Mouse (Mus musculus) heart, embryonic 16.5 days (tissue): ENCODE measurements around the gene Qrich1. TPM values are rescaled to one million over a fixed set of nuclear protein-coding genes. Genes with fewer than 3 reads are reported as not detected.

Source experiments
- ATAC-seq: fragments of 200-750 bp; cut with Nextera tagmentation; replicated peaks from 2 replicates; pipeline ENCODE4 v1.8.0; 2017; ENCODE audit warnings: moderate number of reproducible peaks; ENCODE audit not compliant: insufficient read depth, low FRiP score; ENCODE audit errors: extremely low read depth
- H3K27ac ChIP-seq: fragments of 300-500 bp; sonication (generic); 2 replicates; pipeline ENCODE4 v1.5.1; 2014; ENCODE audit warnings: mild to moderate bottlenecking, low read length, control low read depth, moderate library complexity
- H3K27me3 ChIP-seq: fragments of 300-500 bp; sonication (generic); 2 replicates; pipeline ENCODE4 v1.6.1; 2014; ENCODE audit warnings: low read length, mixed read lengths; ENCODE audit not compliant: control insufficient read depth, insufficient read depth
- H3K36me3 ChIP-seq: fragments of 300-500 bp; sonication (generic); 2 replicates; pipeline ENCODE4 v1.6.1; 2014; ENCODE audit not compliant: control insufficient read depth, insufficient read depth
- H3K4me1 ChIP-seq: fragments of 300-500 bp; sonication (generic); 2 replicates; pipeline ENCODE4 v1.6.1; 2014; ENCODE audit warnings: low read length, mixed read lengths; ENCODE audit not compliant: control insufficient read depth, insufficient read depth
- H3K4me2 ChIP-seq: fragments of 300-500 bp; sonication (generic); 2 replicates; pipeline ENCODE4 v1.6.1; 2014; ENCODE audit warnings: low read depth, mild to moderate bottlenecking, control low read depth, low read length
- H3K4me3 ChIP-seq: fragments of 300-500 bp; sonication (generic); 2 replicates; pipeline ENCODE4 v1.5.1; 2014; ENCODE audit warnings: mild to moderate bottlenecking, control low read depth, low read length
- H3K9ac ChIP-seq: fragments of 300-500 bp; sonication (generic); 2 replicates; pipeline ENCODE4 v1.6.1; 2014; ENCODE audit warnings: low read length, control low read depth
- H3K9me3 ChIP-seq: fragments of 300-500 bp; sonication (generic); replicated peaks from 2 replicates; pipeline ENCODE4 v1.6.1; 2016; ENCODE audit warnings: low read length; ENCODE audit not compliant: control insufficient read depth
- WGBS: fragments of 180-500 bp; shearing (Covaris S2); extraction: QIAGEN DNeasy Blood & Tissue Kit; methylation state at CpG from one replicate; pipeline ENCODE4 v1.1.7; 2014; 5-methylcytosine and 5-hydroxymethylcytosine counted together
- polyA plus RNA-seq: library from polyadenylated mRNA; unstranded; fragments of >200 nt; fragmentation: Nextera tagmentation; extraction: Ambion mirVana; gene quantifications from 2 replicates; pipeline ENCODE4 v1.2.1, GENCODE M21; 2015

The Qrich1 gene
- polyA plus RNA-seq, 1 experiment from 2014 or later, result 82.5 TPM

GRCm38 (mm10) chr9:108531496-108531895 lies 14.9 kb downstream of the Qrich1 start:
- Histone ChIP-seq H3K9me3 (no peaks in the 10 kb centered on the region), H3K4me2 (no peak overlapping the region), H3K9ac (no peak overlapping the region), H3K36me3 (peaks cover 56% of the 10 kb centered on the region), H3K27ac (no peak overlapping the region), H3K4me1 (no peaks in the 10 kb centered on the region), H3K4me3 (no peak overlapping the region), H3K27me3 (no peaks in the 10 kb centered on the region)
- no peak for ATAC-seq
- WGBS, result 91% methylated on average over 1 of the region's 1 CpGs

- Histone ChIP-seq H3K9ac (no peak overlapping the region), H3K9me3 (no peaks in the 10 kb centered on the region)
- ATAC-seq, result no peak
These were observed 24.2 kb downstream of the Qrich1 start for GRCm38 (mm10) chr9:108540846-108541245.

GRCm38 (mm10) chr9:108545986-108546385 lies 29.4 kb downstream of the Qrich1 start:
- no peak overlapping the region for H3K4me3 ChIP-seq
- no peak overlapping the region for H3K9ac ChIP-seq
- 92% methylated on average over 3 of the region's 3 CpGs for WGBS
- no peak for ATAC-seq
- no peaks in the 10 kb centered on the region for H3K4me1 ChIP-seq
- no peak overlapping the region for H3K27ac ChIP-seq
- no peak overlapping the region for H3K4me2 ChIP-seq
- peaks cover 63% of the 10 kb centered on the region for H3K36me3 ChIP-seq
- no peaks in the 10 kb centered on the region for H3K9me3 ChIP-seq
- H3K27me3 ChIP-seq, result no peaks in the 10 kb centered on the region

More at GRCm38 (mm10) chr9:108540846-108541245, 24.2 kb downstream of the Qrich1 start:
- Histone ChIP-seq H3K4me3 (no peak overlapping the region), H3K4me2 (no peak overlapping the region), H3K27ac (no peak overlapping the region), H3K36me3 (peaks cover 74% of the 10 kb centered on the region), H3K27me3 (no peaks in the 10 kb centered on the region), H3K4me1 (no peaks in the 10 kb centered on the region)

GRCm38 (mm10) chr9:108546875-108547274 lies 30.3 kb downstream of the Qrich1 start:
- no peaks in the 10 kb centered on the region for H3K4me1 ChIP-seq
- WGBS, result 86% methylated on average over 1 of the region's 1 CpGs
- H3K9ac ChIP-seq, result no peak overlapping the region
- H3K27me3 ChIP-seq, result no peaks in the 10 kb centered on the region
- H3K9me3 ChIP-seq, result no peaks in the 10 kb centered on the region
- no peak for ATAC-seq
- no peak overlapping the region for H3K4me3 ChIP-seq
- H3K36me3 ChIP-seq, result peaks cover 58% of the 10 kb centered on the region
- H3K27ac ChIP-seq, result no peak overlapping the region
- no peak overlapping the region for H3K4me2 ChIP-seq

GRCm38 (mm10) chr9:108559169-108559568 lies 42.6 kb downstream of the Qrich1 start:
- no peak overlapping the region for H3K9ac ChIP-seq
- H3K4me1 ChIP-seq, result peaks cover 9% of the 10 kb centered on the region
- no peak for ATAC-seq
- no peak overlapping the region for H3K27ac ChIP-seq
- 83% methylated on average over 4 of the region's 4 CpGs for WGBS
- no peak overlapping the region for H3K4me3 ChIP-seq
- no peak overlapping the region for H3K4me2 ChIP-seq
- no peaks in the 10 kb centered on the region for H3K9me3 ChIP-seq
- no peaks in the 10 kb centered on the region for H3K27me3 ChIP-seq
- peaks cover 57% of the 10 kb centered on the region for H3K36me3 ChIP-seq

- Histone ChIP-seq H3K9me3 (no peaks in the 10 kb centered on the region), H3K9ac (peak within 1 kb of the TSS; percentile 87), H3K4me2 (peak within 1 kb of the TSS; percentile 88), H3K4me3 (peak within 1 kb of the TSS; percentile 75), H3K27ac (peak within 1 kb of the TSS; percentile 81), H3K27me3 (no peaks in the 10 kb centered on the region), H3K36me3 (peaks cover 57% of the 10 kb centered on the region), H3K4me1 (peaks cover 9% of the 10 kb centered on the region)
- ATAC-seq, result peak; percentile 98
- WGBS, result under 1% methylated on average over 52 of the region's 53 CpGs
These were observed 43.7 kb downstream of the Qrich1 start, which contains the start of gene Impdh2 for GRCm38 (mm10) chr9:108560227-108560841. Impdh2 (plus strand) TSS chr9:108560286.

GRCm38 (mm10) chr9:108563671-108564070 lies 47.1 kb downstream of the Qrich1 start:
- ATAC-seq, result no peak
- Histone ChIP-seq H3K4me1 (peaks cover 23% of the 10 kb centered on the region), H3K4me2 (no peak overlapping the region), H3K27me3 (no peaks in the 10 kb centered on the region), H3K27ac (no peak overlapping the region), H3K36me3 (peaks cover 38% of the 10 kb centered on the region), H3K9ac (no peak overlapping the region), H3K9me3 (no peaks in the 10 kb centered on the region), H3K4me3 (no peak overlapping the region)
- WGBS, result 89% methylated on average over 8 of the region's 8 CpGs

- peaks cover 28% of the 10 kb centered on the region for H3K4me1 ChIP-seq
- no peaks in the 10 kb centered on the region for H3K27me3 ChIP-seq
- no peaks in the 10 kb centered on the region for H3K9me3 ChIP-seq
- peaks cover 34% of the 10 kb centered on the region for H3K36me3 ChIP-seq
- no peak overlapping the region for H3K27ac ChIP-seq
- H3K4me3 ChIP-seq, result no peak overlapping the region
- no peak overlapping the region for H3K9ac ChIP-seq
- ATAC-seq, result no peak
- H3K4me2 ChIP-seq, result no peak overlapping the region
- WGBS, result 90% methylated on average over 7 of the region's 7 CpGs
These were observed 47.5 kb downstream of the Qrich1 start for GRCm38 (mm10) chr9:108564131-108564530.

GRCm38 (mm10) chr9:108565881-108566814 lies 49.5 kb downstream of the Qrich1 start:
- Histone ChIP-seq H3K4me1 (peaks cover 37% of the 10 kb centered on the region), H3K9ac (peak overlapping the region; percentile 80), H3K9me3 (no peaks in the 10 kb centered on the region), H3K27me3 (no peaks in the 10 kb centered on the region), H3K36me3 (peaks cover 29% of the 10 kb centered on the region), H3K4me2 (peak overlapping the region; percentile 100), H3K27ac (peak overlapping the region; percentile 98), H3K4me3 (peak overlapping the region; percentile 86)
- 10% methylated on average over 35 of the region's 35 CpGs for WGBS
- peak; percentile 0; the same call in 1 of the 2 replicates for ATAC-seq
